Mouse (Mus musculus) left cerebral cortex, postnatal 10 days (tissue): ENCODE results near the gene Ddrgk1. TPM values are rescaled to one million over a fixed set of nuclear protein-coding genes. Genes with fewer than 3 reads are reported as not detected.

Source experiments
- DNase-seq, 2 experiments: peaks; one replicate each; pipeline ENCODE4 v3.0.0; 2021 to 2022; ENCODE audit warnings: low spot score in 2 of 2, mixed read lengths in 1 of 2; ENCODE audit errors: extremely low spot score in 1 of 2
- intact Hi-C: fragments of 180-260 bp; cut with DNase I; formaldehyde crosslinking; loops from one replicate; pipeline ENCODE4 v1.15.1; 2025
- total RNA-seq, 2 experiments: library from RNA; stranded (reverse); gene quantifications; 2 replicates each; pipeline ENCODE4 v1.2.3; 2021

Gene Ddrgk1
- 10 to 100 TPM; 59.7 to 72.2 TPM for total RNA-seq

DNA sequence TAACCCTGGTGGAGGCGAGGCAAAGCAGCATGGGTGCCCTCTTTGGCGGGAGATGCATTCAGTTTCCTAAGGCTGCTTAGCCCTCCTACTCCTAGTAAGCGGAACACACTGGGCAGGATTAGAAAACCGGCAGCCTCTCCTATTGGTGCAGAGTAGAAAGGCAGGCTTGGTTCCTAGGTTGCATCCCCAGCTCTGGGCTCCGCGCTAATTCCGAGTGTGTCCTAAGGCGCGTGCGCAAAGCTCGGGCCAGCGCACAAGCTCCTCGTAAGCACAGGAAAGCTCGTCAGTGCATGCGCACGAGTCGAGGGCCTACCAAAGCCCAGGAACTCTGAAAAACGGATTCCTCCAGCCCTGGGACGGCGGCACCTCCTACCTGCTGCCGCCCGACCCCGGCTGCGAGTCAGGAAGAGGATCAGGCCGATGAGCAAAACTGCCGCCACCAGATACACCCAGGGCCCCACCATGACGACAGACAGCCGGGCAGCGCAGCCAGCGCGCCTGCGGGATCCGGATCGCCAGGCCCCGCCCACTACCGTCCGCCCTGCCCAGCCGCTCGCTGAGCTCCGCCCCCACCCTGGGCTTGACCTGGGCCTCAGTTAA lies at the start of gene Ddrgk1:
Ddrgk1 (minus strand) TSS at position 558 of the 600 bp plus-strand sequence.
- intact Hi-C loops, result loop anchor here (10.0 kb wide), 1 partner anchor 99 kb away; the partner anchor contains the start of gene Mrps26
- peak; percentile 93 to 94 for DNase-seq

DNA sequence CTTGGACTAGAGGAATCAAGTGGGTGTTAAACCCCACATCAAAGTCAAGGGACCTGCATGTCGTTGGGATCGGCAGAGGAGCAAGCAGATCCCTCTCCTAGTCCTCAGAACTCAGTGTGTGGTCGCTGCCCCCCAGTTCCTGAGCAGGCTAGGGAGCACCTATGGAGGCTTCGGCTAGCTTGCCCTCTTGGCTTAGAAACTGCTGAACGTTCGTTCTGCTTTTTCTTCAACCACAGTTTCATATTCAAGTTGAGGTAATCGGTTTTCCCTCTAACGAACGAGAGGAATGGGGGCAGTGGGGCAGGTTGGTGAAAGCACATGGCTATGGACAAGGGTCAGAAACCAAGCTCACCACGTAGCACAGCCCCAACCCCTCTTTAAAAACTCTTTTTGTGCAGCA lies 42.6 kb upstream of the Ddrgk1 start:
- intact Hi-C loops, result no loop called here
- no peak for DNase-seq

DNA sequence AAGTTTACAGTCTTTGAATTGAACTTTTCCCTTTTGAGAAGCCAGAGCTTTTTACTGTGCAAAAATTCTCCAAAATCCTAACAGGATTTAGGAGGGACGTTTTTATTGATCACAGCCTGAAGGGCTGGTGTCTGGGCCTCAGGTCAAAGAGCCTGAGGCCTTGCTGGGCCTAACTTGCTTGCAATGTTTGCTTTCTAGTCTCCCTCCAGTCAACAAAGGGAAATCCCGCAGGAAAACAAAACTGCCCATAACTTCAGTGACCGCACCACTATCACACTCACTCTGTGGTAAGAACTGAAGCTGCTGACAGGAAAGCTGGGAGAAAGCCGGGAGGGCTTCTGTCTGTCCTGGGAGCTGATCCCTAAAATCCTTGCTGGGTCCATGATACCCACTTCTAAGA lies 42.1 kb upstream of the Ddrgk1 start:
- intact Hi-C loops, result no loop called here
- DNase-seq, result no peak

- DNase-seq, result no peak
- intact Hi-C loops, result no loop called here
Observed at GRCm38 (mm10) chr2:130705178-130705577, 40.7 kb upstream of the Ddrgk1 start.

DNA sequence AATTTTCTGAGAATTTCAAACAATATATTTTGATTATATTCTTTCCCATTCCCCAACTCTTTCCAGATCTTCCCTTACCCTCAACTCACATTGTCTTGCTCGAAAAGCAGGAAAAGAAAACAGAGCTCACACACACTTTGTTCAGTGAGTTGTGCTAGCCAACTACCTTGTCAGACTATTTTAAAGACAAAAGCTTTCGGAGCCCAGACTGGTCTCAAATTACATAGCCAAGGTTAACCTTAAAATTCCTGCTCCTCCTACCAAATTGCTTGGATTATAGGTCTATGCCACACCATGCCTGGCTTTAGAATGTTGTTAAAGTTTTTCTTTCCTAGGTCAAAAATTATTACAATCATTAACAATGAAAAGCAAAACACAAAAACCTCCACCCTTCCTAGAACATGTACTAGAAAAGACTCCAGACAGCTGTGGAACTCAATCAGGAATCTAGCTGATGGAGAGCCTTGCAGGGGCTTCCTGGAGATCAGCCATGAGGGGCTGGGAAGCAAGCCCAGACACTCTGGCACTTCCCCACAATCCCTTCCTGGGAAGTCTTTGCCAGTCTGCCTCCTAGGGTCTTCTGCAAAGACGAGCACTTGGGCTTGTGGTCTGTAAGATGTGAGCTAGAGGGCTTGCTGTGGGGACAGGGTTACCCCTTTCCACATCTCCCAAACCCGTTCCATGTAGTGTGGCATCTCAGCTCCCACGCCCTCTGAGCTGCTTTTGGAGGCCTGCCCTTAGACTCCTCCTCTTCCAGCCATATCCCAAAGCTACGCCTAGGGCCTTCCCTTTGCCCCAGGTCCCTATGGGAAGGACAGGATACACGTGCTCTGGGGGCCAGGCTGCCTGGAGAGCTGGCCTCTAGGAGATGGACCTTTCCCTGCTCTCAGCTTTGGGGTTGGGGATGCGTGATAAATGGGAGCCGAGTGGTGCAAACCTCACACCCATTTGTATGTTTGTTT lies 39.9 kb upstream of the Ddrgk1 start:
- DNase-seq, result no peak

DNA sequence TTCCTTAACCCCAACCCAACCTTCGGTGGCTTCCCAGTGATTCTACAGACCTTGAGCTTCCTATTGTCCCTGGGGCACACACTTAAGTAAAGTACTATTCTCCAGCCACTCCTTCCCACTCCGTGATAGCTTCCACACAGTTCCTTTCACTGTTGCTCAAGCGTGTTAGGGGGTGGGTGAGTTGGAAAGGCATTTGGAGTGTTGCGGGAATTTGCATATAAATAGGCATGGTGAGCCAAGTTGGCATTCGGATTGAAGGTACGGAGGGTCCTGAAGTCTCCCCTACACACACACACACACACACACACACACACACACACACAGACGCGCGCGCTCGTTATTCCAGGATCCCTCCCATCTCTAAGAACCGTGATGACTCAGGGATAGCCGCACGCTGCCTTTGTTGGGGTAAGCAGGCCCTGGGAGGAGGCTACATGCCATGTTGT lies 33.4 kb upstream of the Ddrgk1 start:
- intact Hi-C loops, result no loop called here
- DNase-seq, result no peak

More for the DNA sequence above, 39.9 kb upstream of the Ddrgk1 start:
- intact Hi-C loops, result no loop called here

- intact Hi-C loops, result no loop called here
- peak in 1 of 2 experiments; percentile 68 for DNase-seq
Observed at GRCm38 (mm10) chr2:130697153-130697810, 32.8 kb upstream of the Ddrgk1 start, which contains the start of gene Slc4a11. Slc4a11 (minus strand) TSS chr2:130697519.

DNA sequence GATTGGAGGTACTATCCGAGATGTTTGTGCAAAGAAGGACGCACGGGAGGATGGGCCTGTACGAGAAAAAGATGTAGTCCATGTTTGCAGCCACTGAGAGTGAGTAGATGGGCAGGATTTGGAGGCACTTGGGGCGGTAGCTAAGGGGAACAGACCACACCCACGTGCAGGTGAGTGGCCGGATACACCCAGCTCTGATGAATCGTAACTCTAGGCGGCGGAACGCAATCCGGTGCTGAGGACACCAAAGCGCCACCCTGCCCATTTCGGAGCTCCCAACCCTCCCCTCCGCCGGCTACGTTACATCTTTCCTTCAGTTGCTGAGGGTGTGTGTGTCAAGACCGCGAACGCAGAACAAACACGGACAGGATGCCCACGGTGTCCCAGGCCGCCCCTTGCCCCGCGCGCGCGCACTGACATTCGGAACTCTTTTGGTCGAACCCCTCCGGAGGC lies 32.3 kb upstream of the Ddrgk1 start:
- peak in 1 of 2 experiments; percentile 43 for DNase-seq
- intact Hi-C loops, result no loop called here

DNA sequence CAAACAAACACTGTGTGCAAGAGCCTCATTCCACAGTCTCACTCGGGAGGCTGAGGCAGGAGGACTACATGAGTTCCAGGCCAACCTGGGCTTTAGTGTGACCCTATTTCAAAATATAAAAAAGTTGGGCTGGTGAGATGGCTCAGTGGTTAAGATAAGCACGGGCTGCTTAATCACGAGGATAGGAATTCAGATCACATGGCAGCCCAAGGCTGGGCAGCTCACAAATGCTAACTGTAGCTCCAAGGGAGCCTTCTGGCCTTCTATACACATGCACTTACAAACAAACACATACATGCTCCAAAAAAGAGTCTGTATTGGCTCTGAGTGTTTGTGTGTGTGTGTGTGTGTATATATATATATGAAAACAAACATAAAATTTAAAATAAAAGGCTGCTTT lies 29.1 kb upstream of the Ddrgk1 start:
- intact Hi-C loops, result no loop called here
- no peak for DNase-seq

GRCm38 (mm10) chr2:130689011-130689410 lies 24.6 kb upstream of the Ddrgk1 start:
- intact Hi-C loops, result no loop called here
- DNase-seq, result no peak

DNA sequence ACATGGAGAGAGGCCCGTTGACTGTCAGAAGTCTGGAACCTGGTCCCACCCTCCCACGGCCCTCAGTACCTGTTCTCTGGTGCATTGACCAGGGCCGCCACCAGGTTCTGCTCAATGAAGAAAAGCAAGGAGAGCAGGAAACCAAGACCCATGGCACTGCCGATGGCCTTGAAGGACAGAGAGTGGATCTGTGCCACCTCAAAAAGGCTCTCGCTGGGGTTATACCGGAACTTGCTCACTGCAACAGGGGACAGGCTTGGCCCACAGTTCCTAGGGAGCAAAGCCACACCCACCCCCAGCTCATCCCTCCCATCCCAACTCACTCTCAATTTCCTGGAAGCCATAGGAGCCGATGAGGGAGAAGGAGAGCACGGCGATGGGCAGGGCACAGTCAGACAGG lies 21.0 kb upstream of the Ddrgk1 start:
- intact Hi-C loops, result no loop called here

GRCm38 (mm10) chr2:130681531-130681930 lies 17.1 kb upstream of the Ddrgk1 start:
- intact Hi-C loops, result no loop called here
- no peak for DNase-seq

More for the DNA sequence above, 21.0 kb upstream of the Ddrgk1 start:
- no peak for DNase-seq

GRCm38 (mm10) chr2:130679899-130680298 lies 15.4 kb upstream of the Ddrgk1 start:
- no peak for DNase-seq
- intact Hi-C loops, result no loop called here

DNA sequence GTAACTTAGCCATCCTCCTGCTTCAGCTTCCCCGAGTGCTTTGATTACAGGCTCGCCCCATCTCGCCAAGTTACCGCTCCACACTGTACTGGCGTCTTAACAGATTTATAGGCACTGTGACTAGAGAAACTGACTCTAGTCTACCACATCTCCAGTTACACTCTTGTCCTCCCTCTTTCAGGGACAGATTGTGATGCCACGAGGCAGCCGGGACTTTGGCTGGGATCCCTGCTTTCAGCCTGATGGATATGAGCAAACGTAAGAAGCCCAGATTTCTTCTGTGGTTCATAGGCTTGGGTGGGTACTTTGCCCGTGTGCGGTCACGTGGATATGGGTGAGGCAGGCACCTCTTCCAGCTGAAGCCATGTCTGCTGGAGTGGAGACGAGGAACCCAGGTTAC lies 14.7 kb upstream of the Ddrgk1 start:
- DNase-seq, result no peak
- intact Hi-C loops, result no loop called here

GRCm38 (mm10) chr2:130677211-130677610 lies 12.8 kb upstream of the Ddrgk1 start:
- DNase-seq, result no peak
- intact Hi-C loops, result no loop called here

DNA sequence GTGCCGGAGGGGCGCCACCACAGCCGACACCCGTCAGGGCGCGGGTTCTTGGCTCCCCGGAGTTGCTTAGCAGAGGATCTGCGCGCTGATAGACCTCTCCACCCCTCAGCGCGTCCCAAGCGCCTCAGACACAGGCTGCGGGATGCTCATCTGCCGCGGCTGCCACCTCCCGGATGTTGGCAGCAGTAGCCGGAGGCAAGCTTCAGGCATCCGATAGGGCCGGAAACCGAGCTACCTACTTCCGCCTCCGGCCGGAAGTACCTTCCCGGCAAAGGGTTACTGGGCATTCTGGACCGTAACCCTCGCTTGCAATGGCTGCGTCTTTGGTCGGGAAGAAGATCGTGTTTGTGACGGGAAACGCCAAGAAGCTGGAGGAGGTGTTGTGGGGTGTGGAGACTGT lies 3.1 kb upstream of the Ddrgk1 start, which contains the start of gene Itpa:
Itpa (plus strand) TSS at position 52 of the 400 bp plus-strand sequence.
- DNase-seq, result peak; percentile 83 to 91
- intact Hi-C loops, result loop anchor here (10.0 kb wide), 1 partner anchor 103 kb away; the partner anchor contains the start of gene Mrps26

DNA sequence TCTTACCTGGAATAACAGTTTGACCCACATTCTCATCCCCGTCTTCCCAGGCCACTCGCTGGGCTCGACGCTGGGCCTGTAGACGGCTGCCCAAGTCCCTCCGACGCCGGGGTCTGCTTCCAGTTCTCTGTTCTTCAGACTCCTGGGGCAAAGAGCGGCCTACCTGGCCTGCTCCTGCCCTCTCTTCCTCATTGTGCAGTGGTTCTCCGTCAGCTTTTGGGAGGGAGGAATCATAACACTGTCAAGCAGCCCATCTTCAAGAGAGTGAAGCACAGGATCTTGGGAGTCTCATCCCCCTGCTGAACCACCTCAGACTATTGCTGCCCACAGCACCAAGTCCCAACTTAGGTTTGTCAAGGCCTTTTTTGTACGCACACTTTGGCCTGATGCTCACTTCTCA lies 1.1 kb downstream of the Ddrgk1 start:
- intact Hi-C loops, result loop anchor here (10.0 kb wide), 1 partner anchor 99 kb away; the partner anchor contains the start of gene Mrps26
- DNase-seq, result no peak

DNA sequence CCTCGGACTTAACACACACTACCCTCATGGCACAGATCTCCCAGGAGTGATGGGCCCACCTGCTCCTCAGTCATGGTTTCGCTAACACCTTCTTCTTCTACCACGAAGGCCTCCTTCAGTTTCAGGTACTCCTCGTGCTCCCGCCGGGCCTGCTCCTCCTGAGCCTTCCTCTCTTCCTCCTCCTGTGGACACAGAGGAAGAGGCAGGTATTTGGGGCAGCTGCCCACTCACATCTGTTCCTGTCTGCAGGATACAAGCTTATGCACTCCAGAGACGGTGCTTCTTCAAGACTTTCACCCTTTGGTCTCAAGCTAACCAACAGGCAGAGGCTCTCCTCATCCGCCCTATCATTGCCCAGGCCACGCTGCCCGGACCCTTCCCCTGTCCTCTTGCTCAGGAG lies 5.9 kb downstream of the Ddrgk1 start:
- DNase-seq, result no peak
- intact Hi-C loops, result no loop called here

GRCm38 (mm10) chr2:130657541-130657940 lies 6.9 kb downstream of the Ddrgk1 start:
- peak in 1 of 2 experiments; percentile 32 for DNase-seq
- intact Hi-C loops, result no loop called here
